Mouse (Mus musculus) hindbrain, postnatal 0 days (tissue): ENCODE results near the gene Flii. TPM values are rescaled to one million over a fixed set of nuclear protein-coding genes. Genes with fewer than 3 reads are reported as not detected.

Source experiments
- ATAC-seq: fragments of 200-750 bp; cut with Nextera tagmentation; 2 replicates; pipeline ENCODE4 v1.8.0; 2017; ENCODE audit warnings: mild to moderate bottlenecking, moderate TSS enrichment, moderate library complexity
- DNase-seq: peaks from one replicate; pipeline ENCODE4 v3.0.0-alpha.2; 2015; ENCODE audit warnings: low spot score
- H3K27ac ChIP-seq: fragments of 300-500 bp; sonication (generic); 2 replicates; pipeline ENCODE4 v1.5.1; 2014; ENCODE audit warnings: mild to moderate bottlenecking
- H3K27me3 ChIP-seq: fragments of 300-500 bp; sonication (generic); 2 replicates; pipeline ENCODE4 v1.6.1; 2014; ENCODE audit warnings: low read length, mixed read lengths; ENCODE audit not compliant: insufficient read depth
- H3K36me3 ChIP-seq: fragments of 300-500 bp; sonication (generic); 2 replicates; pipeline ENCODE4 v1.6.1; 2014; ENCODE audit warnings: low read length, mixed read lengths; ENCODE audit not compliant: insufficient read depth
- H3K4me1 ChIP-seq: fragments of 300-500 bp; sonication (generic); 2 replicates; pipeline ENCODE4 v1.6.1; 2014; ENCODE audit warnings: antibody characterized with exemption, low read length, mixed read lengths; ENCODE audit not compliant: insufficient read depth
- H3K4me2 ChIP-seq: fragments of 300-500 bp; sonication (generic); 2 replicates; pipeline ENCODE4 v1.6.1; 2014; ENCODE audit warnings: low read depth, mild to moderate bottlenecking, low read length, moderate library complexity, mixed read lengths
- H3K4me3 ChIP-seq: fragments of 300-500 bp; sonication (generic); 2 replicates; pipeline ENCODE4 v1.5.1; 2014; ENCODE audit warnings: low read length
- H3K9ac ChIP-seq: fragments of 300-500 bp; sonication (generic); replicated peaks from 2 replicates; pipeline ENCODE4 v1.6.1; 2014; ENCODE audit warnings: mild to moderate bottlenecking, low read length, moderate library complexity, mixed read lengths
- H3K9me3 ChIP-seq: fragments of 300-500 bp; sonication (generic); 2 replicates; pipeline ENCODE4 v1.6.1; 2016; ENCODE audit warnings: low read length, mixed read lengths
- CTCF ChIP-seq: IDR thresholded peaks from 2 replicates; pipeline ENCODE4 v1.5.1; 2016; ENCODE audit warnings: antibody characterized with exemption, control low read depth, low read depth
- WGBS: fragments of 180-500 bp; shearing (Covaris S2); extraction: QIAGEN DNeasy Blood & Tissue Kit; methylation state at CpG from one replicate; pipeline ENCODE4 v1.1.7; 2014; 5-methylcytosine and 5-hydroxymethylcytosine counted together
- polyA plus RNA-seq: library from polyadenylated mRNA; unstranded; fragments of >200 nt; fragmentation: Nextera tagmentation; extraction: Ambion mirVana; gene quantifications from 2 replicates; pipeline ENCODE4 v1.2.1, GENCODE M21; 2015
- total RNA-seq: library from RNA; depleted of rRNA; stranded (reverse); fragments of >200 nt; gene quantifications from 2 replicates; pipeline ENCODE4 v1.2.3, GENCODE M21; 2014

Gene Flii
- total and polyA plus RNA-seq, 2 experiments from 2014 or later = 39.9 to 112 TPM

DNA sequence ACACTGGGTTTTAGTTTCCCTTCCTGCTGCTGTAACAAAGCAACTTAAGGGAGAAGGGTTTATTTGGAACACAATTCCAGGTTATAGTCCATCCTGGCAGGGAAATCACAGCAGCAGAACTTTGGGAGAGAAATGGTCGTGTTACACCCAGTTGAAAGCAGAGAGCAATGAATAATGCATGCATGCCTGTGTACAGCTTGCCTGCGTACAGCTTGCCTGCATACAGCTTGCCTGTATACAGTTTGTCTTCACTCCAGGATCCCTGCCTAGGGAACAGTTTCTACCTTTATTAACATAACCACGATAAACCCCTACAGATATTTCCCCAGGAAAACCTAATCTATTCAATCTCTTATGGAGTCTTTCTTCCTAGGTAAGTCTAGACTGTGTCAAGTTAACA is 43.7 kb upstream of the Flii start:
- no peak for TF ChIP-seq CTCF
- no peak for DNase-seq
- WGBS = 77% methylated on average over 3 of the region's 3 CpGs
- no peak overlapping the region for H3K4me2 ChIP-seq
- H3K4me1 ChIP-seq = peaks cover 6% of the 10 kb centered on the region; the same call in 1 of the 2 replicates
- no peak overlapping the region for H3K9ac ChIP-seq
- no peaks in the 10 kb centered on the region for H3K9me3 ChIP-seq
- no peaks in the 10 kb centered on the region for H3K27me3 ChIP-seq
- ATAC-seq = no peak
- H3K36me3 ChIP-seq = no peaks in the 10 kb centered on the region
- H3K27ac ChIP-seq = no peak overlapping the region
- no peak overlapping the region for H3K4me3 ChIP-seq

GRCm38 (mm10) chr11:60769322-60769721 is 42.3 kb upstream of the Flii start:
- Histone ChIP-seq H3K9me3 (no peaks in the 10 kb centered on the region), H3K27ac (no peak overlapping the region), H3K36me3 (no peaks in the 10 kb centered on the region), H3K27me3 (no peaks in the 10 kb centered on the region), H3K4me1 (no peaks in the 10 kb centered on the region), H3K4me3 (no peak overlapping the region), H3K4me2 (no peak overlapping the region), H3K9ac (no peak overlapping the region)
- 95% methylated on average over 2 of the region's 2 CpGs for WGBS
- DNase-seq (no peak), ATAC-seq (no peak)
- TF ChIP-seq CTCF = no peak

- Histone ChIP-seq H3K4me2 (no peak overlapping the region), H3K9me3 (no peaks in the 10 kb centered on the region), H3K4me3 (no peak overlapping the region), H3K4me1 (no peaks in the 10 kb centered on the region), H3K27ac (no peak overlapping the region), H3K27me3 (no peaks in the 10 kb centered on the region), H3K9ac (no peak overlapping the region), H3K36me3 (no peaks in the 10 kb centered on the region)
- ATAC-seq (no peak), DNase-seq (no peak)
- WGBS = 90% methylated on average over 4 of the region's 4 CpGs
- TF ChIP-seq CTCF = peak; percentile 35
Measured at GRCm38 (mm10) chr11:60766969-60767368, 39.9 kb upstream of the Flii start.

DNA sequence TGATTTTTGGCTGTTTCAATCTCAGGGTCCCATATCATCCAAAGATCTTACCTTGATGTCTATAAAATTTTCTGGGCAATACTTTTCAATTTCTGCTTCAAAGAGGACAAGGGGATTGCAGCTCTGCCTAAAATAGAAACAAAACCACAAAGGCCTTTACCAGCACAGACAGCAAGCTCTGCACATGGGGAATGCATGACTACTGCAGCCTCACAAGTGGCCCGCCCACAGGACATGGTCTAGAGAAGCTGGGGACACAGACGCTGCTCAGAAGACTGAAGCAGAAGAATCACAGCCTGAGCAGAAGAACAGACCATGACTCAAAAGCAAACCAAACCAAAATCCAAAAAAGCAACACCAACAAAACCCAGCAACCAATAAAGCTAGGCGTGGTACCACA is 34.6 kb upstream of the Flii start:
- no peaks in the 10 kb centered on the region for H3K27me3 ChIP-seq
- peaks cover 11% of the 10 kb centered on the region; the same call in 1 of the 2 replicates for H3K36me3 ChIP-seq
- no peak for TF ChIP-seq CTCF
- no peak for DNase-seq
- no peak overlapping the region for H3K4me3 ChIP-seq
- ATAC-seq = no peak
- H3K4me2 ChIP-seq = no peak overlapping the region
- H3K4me1 ChIP-seq = no peaks in the 10 kb centered on the region
- WGBS = 90% methylated on average over 3 of the region's 3 CpGs
- no peak overlapping the region for H3K9ac ChIP-seq
- H3K9me3 ChIP-seq = no peaks in the 10 kb centered on the region
- H3K27ac ChIP-seq = no peak overlapping the region

- Histone ChIP-seq H3K4me3 (no peak overlapping the region), H3K4me1 (no peaks in the 10 kb centered on the region), H3K36me3 (peaks cover 23% of the 10 kb centered on the region; the same call in 1 of the 2 replicates), H3K27ac (no peak overlapping the region), H3K9ac (no peak overlapping the region), H3K4me2 (no peak overlapping the region), H3K9me3 (no peaks in the 10 kb centered on the region), H3K27me3 (no peaks in the 10 kb centered on the region)
- no peak for TF ChIP-seq CTCF
- 94% methylated on average over 7 of the region's 7 CpGs for WGBS
- ATAC-seq (no peak), DNase-seq (no peak)
Measured at GRCm38 (mm10) chr11:60755570-60755969, 28.5 kb upstream of the Flii start.

- no peak overlapping the region for H3K4me2 ChIP-seq
- peaks cover 34% of the 10 kb centered on the region for H3K36me3 ChIP-seq
- H3K4me1 ChIP-seq = no peaks in the 10 kb centered on the region
- no peak overlapping the region for H3K4me3 ChIP-seq
- ATAC-seq (no peak), DNase-seq (no peak)
- H3K27ac ChIP-seq = no peak overlapping the region
- no peak overlapping the region for H3K9ac ChIP-seq
- 86% methylated on average over 3 of the region's 3 CpGs for WGBS
- H3K9me3 ChIP-seq = no peaks in the 10 kb centered on the region
- TF ChIP-seq CTCF = no peak
- no peaks in the 10 kb centered on the region for H3K27me3 ChIP-seq
Measured at GRCm38 (mm10) chr11:60740321-60740720, 13.3 kb upstream of the Flii start.

GRCm38 (mm10) chr11:60737450-60737849 is 10.4 kb upstream of the Flii start:
- no peak overlapping the region for H3K9ac ChIP-seq
- H3K4me3 ChIP-seq = no peak overlapping the region
- ATAC-seq (no peak), DNase-seq (no peak)
- no peaks in the 10 kb centered on the region for H3K27me3 ChIP-seq
- no peaks in the 10 kb centered on the region for H3K4me1 ChIP-seq
- no peak overlapping the region for H3K27ac ChIP-seq
- no peaks in the 10 kb centered on the region for H3K9me3 ChIP-seq
- TF ChIP-seq CTCF = no peak
- no peak overlapping the region for H3K4me2 ChIP-seq
- peaks cover 15% of the 10 kb centered on the region for H3K36me3 ChIP-seq
